Mouse (Mus musculus): ENCODE results near the gene Hagh. TPM values are rescaled to one million over a fixed set of nuclear protein-coding genes. Genes with fewer than 3 reads are reported as not detected.

The Hagh gene
- polyA plus RNA-seq, 1 experiment from 2014 or later = 83.1 TPM

- under 1% methylated on average over 58 of the region's 58 CpGs for WGBS (ENCODE audit: insufficient replicate concordance)
- Histone ChIP-seq H3K27ac (peak within 1 kb of the TSS; percentile 99), H3K9me3 (replicated peaks) (no peaks in the 10 kb centered on the region), H3K9ac (peak within 1 kb of the TSS; percentile 96), H3K4me3 (replicated peaks) (peak within 1 kb of the TSS; percentile 91), H3K4me2 (peak within 1 kb of the TSS; percentile 90), H3K27me3 (0 out of 2 replicates have a peak, but pooled peaks cover 2% of the 10 kb centered on the region), H3K4me1 (replicated peaks) (peaks cover 41% of the 10 kb centered on the region), H3K36me3 (peaks cover 25% of the 10 kb centered on the region)
- peak; percentile 96 for DNase-seq
- ATAC-seq (ENCODE audit: low read depth) = peak; percentile 93
Measured at GRCm38 (mm10) chr17:24850065-24850772, 10.3 kb downstream of the Hagh start, which contains the start of gene Fahd1. Gene Fahd1, minus strand, starts transcription at chr17:24850364.

- Histone ChIP-seq H3K9me3 (replicated peaks) (no peaks in the 10 kb centered on the region), H3K4me2 (peak overlapping the region; percentile 90), H3K27ac (peak overlapping the region; percentile 84), H3K36me3 (peaks cover 30% of the 10 kb centered on the region), H3K4me3 (replicated peaks) (peak overlapping the region; percentile 91), H3K4me1 (replicated peaks) (peaks cover 43% of the 10 kb centered on the region), H3K9ac (peak overlapping the region; percentile 90), H3K27me3 (no peaks in the 10 kb centered on the region)
- DNase-seq = no peak
- ATAC-seq (ENCODE audit: low read depth) = no peak
- under 1% methylated on average over 20 of the region's 20 CpGs for WGBS (ENCODE audit: insufficient replicate concordance)
Measured at GRCm38 (mm10) chr17:24850773-24851127, 10.8 kb downstream of the Hagh start.

- Histone ChIP-seq H3K9ac (peak overlapping the region; percentile 90), H3K4me1 (replicated peaks) (peaks cover 46% of the 10 kb centered on the region), H3K9me3 (replicated peaks) (no peaks in the 10 kb centered on the region), H3K36me3 (peaks cover 38% of the 10 kb centered on the region), H3K4me3 (replicated peaks) (peak overlapping the region; percentile 91), H3K27ac (peak overlapping the region; percentile 84), H3K4me2 (peak overlapping the region; percentile 90), H3K27me3 (no peaks in the 10 kb centered on the region)
- DNase-seq (no peak), ATAC-seq (ENCODE audit: low read depth) (no peak)
- WGBS (ENCODE audit: insufficient replicate concordance) = 76% methylated on average over 10 of the region's 10 CpGs
Measured at GRCm38 (mm10) chr17:24851381-24852125, 11.6 kb downstream of the Hagh start.

- Histone ChIP-seq H3K27me3 (no peaks in the 10 kb centered on the region), H3K4me3 (replicated peaks) (no peak overlapping the region), H3K4me2 (no peak overlapping the region), H3K9me3 (replicated peaks) (no peaks in the 10 kb centered on the region), H3K4me1 (replicated peaks) (peaks cover 68% of the 10 kb centered on the region), H3K36me3 (peaks cover 73% of the 10 kb centered on the region), H3K9ac (peak overlapping the region; percentile 31; the same call in 1 of the 2 replicates), H3K27ac (peak overlapping the region; percentile 90)
- 78% methylated on average over 3 of the region's 3 CpGs for WGBS (ENCODE audit: insufficient replicate concordance)
- no peak for DNase-seq
- no peak for ATAC-seq (ENCODE audit: low read depth)
Measured at GRCm38 (mm10) chr17:24855838-24856464, 16.0 kb downstream of the Hagh start.

- H3K4me1 ChIP-seq (replicated peaks) = peaks cover 68% of the 10 kb centered on the region
- no peak overlapping the region for H3K9ac ChIP-seq
- DNase-seq (no peak), ATAC-seq (ENCODE audit: low read depth) (no peak)
- H3K27ac ChIP-seq = peak overlapping the region; percentile 90
- H3K27me3 ChIP-seq = no peaks in the 10 kb centered on the region
- no peaks in the 10 kb centered on the region for H3K9me3 ChIP-seq (replicated peaks)
- peaks cover 79% of the 10 kb centered on the region for H3K36me3 ChIP-seq
- WGBS (ENCODE audit: insufficient replicate concordance) = 91% methylated on average over 13 of the region's 13 CpGs
- H3K4me2 ChIP-seq = no peak overlapping the region
- no peak overlapping the region for H3K4me3 ChIP-seq (replicated peaks)
Measured at GRCm38 (mm10) chr17:24856589-24856988, 16.6 kb downstream of the Hagh start.

GRCm38 (mm10) chr17:24857831-24858470 is 18.0 kb downstream of the Hagh start:
- Histone ChIP-seq H3K4me2 (peak overlapping the region; percentile 42), H3K4me1 (replicated peaks) (peaks cover 67% of the 10 kb centered on the region), H3K9ac (peak overlapping the region; percentile 59), H3K9me3 (replicated peaks) (no peaks in the 10 kb centered on the region), H3K36me3 (peaks cover 87% of the 10 kb centered on the region), H3K27ac (peak overlapping the region; percentile 90), H3K4me3 (replicated peaks) (no peak overlapping the region), H3K27me3 (no peaks in the 10 kb centered on the region)
- DNase-seq (no peak), ATAC-seq (ENCODE audit: low read depth) (no peak)
- 73% methylated on average over 8 of the region's 8 CpGs for WGBS (ENCODE audit: insufficient replicate concordance)

GRCm38 (mm10) chr17:24858967-24859366 is 19.0 kb downstream of the Hagh start:
- peak overlapping the region; percentile 90 for H3K27ac ChIP-seq
- H3K4me2 ChIP-seq = peak overlapping the region; percentile 42
- peak; percentile 77 for DNase-seq
- no peak overlapping the region for H3K4me3 ChIP-seq (replicated peaks)
- ATAC-seq (ENCODE audit: low read depth) = peak; percentile 95
- H3K36me3 ChIP-seq = peaks cover 86% of the 10 kb centered on the region
- 42% methylated on average over 6 of the region's 6 CpGs for WGBS (ENCODE audit: insufficient replicate concordance)
- H3K9me3 ChIP-seq (replicated peaks) = no peaks in the 10 kb centered on the region
- H3K27me3 ChIP-seq = no peaks in the 10 kb centered on the region
- peak overlapping the region; percentile 59; the same call in 1 of the 2 replicates for H3K9ac ChIP-seq
- peaks cover 67% of the 10 kb centered on the region for H3K4me1 ChIP-seq (replicated peaks)

GRCm38 (mm10) chr17:24860076-24860475 is 20.1 kb downstream of the Hagh start:
- H3K27me3 ChIP-seq = no peaks in the 10 kb centered on the region
- peak overlapping the region; percentile 44 for H3K4me2 ChIP-seq
- 0 out of 2 replicates have a peak overlapping the region, but pooled peaks have one; percentile 3 for H3K4me3 ChIP-seq (replicated peaks)
- DNase-seq (no peak), ATAC-seq (ENCODE audit: low read depth) (peak; percentile 81)
- WGBS (ENCODE audit: insufficient replicate concordance) = 89% methylated on average over 8 of the region's 8 CpGs
- H3K27ac ChIP-seq = peak overlapping the region; percentile 90
- H3K9ac ChIP-seq = peak overlapping the region; percentile 59
- H3K4me1 ChIP-seq (replicated peaks) = peaks cover 66% of the 10 kb centered on the region
- no peaks in the 10 kb centered on the region for H3K9me3 ChIP-seq (replicated peaks)
- peaks cover 88% of the 10 kb centered on the region for H3K36me3 ChIP-seq

GRCm38 (mm10) chr17:24861785-24862184 is 21.8 kb downstream of the Hagh start:
- ATAC-seq (ENCODE audit: low read depth) (no peak), DNase-seq (no peak)
- WGBS (ENCODE audit: insufficient replicate concordance) = 82% methylated on average over 3 of the region's 3 CpGs
- H3K4me1 ChIP-seq (replicated peaks) = peaks cover 51% of the 10 kb centered on the region
- H3K9me3 ChIP-seq (replicated peaks) = no peaks in the 10 kb centered on the region
- no peaks in the 10 kb centered on the region for H3K27me3 ChIP-seq
- H3K9ac ChIP-seq = no peak overlapping the region
- H3K4me2 ChIP-seq = no peak overlapping the region
- H3K27ac ChIP-seq = peak overlapping the region; percentile 90
- no peak overlapping the region for H3K4me3 ChIP-seq (replicated peaks)
- peaks cover 84% of the 10 kb centered on the region for H3K36me3 ChIP-seq

- Histone ChIP-seq H3K9ac (no peak within 1 kb of the TSS), H3K9me3 (replicated peaks) (no peaks in the 10 kb centered on the region), H3K4me2 (no peak within 1 kb of the TSS), H3K27me3 (no peaks in the 10 kb centered on the region; the same call in 1 of the 2 replicates), H3K4me1 (replicated peaks) (peaks cover 11% of the 10 kb centered on the region), H3K27ac (no peak within 1 kb of the TSS; the same call in 1 of the 2 replicates), H3K36me3 (peaks cover 53% of the 10 kb centered on the region), H3K4me3 (replicated peaks) (no peak within 1 kb of the TSS)
- 81% methylated on average over 8 of the region's 8 CpGs for WGBS (ENCODE audit: insufficient replicate concordance)
- DNase-seq (no peak), ATAC-seq (ENCODE audit: low read depth) (no peak)
Measured at GRCm38 (mm10) chr17:24865776-24866175, 25.8 kb downstream of the Hagh start, which contains the start of gene Igfals. Gene Igfals, plus strand, starts transcription at chr17:24865997.
